In the genomic region with DNA sequence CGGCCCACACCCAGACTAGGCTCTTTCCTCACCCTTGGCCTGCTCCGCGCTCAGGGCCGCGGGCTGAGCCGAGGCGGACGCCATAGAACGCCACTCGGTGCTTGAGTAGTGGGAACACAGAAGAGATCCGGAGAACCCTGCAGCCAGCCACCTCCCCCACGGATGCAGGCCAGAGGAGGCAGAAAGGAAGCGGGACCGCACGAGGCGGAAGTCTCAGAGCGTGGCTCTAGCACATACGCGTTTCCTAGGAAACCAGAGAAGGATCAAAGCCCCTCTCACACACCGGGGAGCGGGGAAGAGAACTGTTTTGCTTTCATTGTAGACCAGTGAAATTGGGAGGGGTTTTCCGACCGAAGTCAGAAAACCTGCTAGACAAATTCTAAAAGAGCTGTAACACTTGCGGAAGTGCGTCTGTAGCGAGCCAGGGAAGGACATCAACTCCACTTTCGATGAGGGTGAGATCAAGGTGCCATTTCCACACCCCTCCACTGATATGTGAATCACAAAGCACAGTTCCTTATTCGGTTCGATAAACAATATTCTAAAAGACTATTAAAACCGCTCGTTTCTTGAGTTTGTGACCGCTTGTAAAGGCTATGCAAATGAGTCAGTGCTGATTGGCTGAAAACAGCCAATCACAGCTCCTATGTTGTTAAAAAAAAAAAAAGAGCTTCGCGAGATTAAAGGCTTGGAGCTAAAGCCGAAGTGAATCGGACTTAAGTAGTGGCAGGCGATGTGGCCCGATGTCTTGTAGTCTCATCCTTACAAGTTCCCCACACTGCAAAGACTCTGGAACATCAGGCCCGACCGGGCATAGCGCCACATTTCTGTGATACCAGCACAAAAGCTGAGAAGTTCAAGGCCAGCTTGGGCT, we compare ENCODE assay signal across 8 mouse cellular contexts. TPM values are rescaled to one million over a fixed set of nuclear protein-coding genes. Genes with fewer than 3 reads are reported as not detected.
A peak's percentile ranks its signal among the peaks of the same experiment; 100 is the strongest.
DNase-seq lines count a peak whose midpoint lies in the region; ATAC-seq and TF ChIP-seq lines count a peak whose summit lies in the region.

TSS of gene Grcc10 (minus strand) at position 487 of the 874 bp plus-strand sequence.

- peak within 1 kb of the TSS; percentile 99 for H3K27ac ChIP-seq in forebrain, embryonic 11.5 days (ENCODE audit: low read depth, low read length)
- peak within 1 kb of the TSS; percentile 99 for H3K27ac ChIP-seq in heart, embryonic 16.5 days (ENCODE audit: low read length)
- peak within 1 kb of the TSS; percentile 97 for H3K27ac ChIP-seq in liver, embryonic 15.5 days (replicated peaks)
- H3K27ac ChIP-seq in neural tube, embryonic 12.5 days: peak within 1 kb of the TSS; percentile 99

- H3K27me3 ChIP-seq in E14TG2a.4 (ENCODE audit: insufficient read depth, low read length): no peaks in the 10 kb centered on the region; the same call in 1 of the 2 replicates
- no peaks in the 10 kb centered on the region for H3K27me3 ChIP-seq in forebrain, embryonic 11.5 days (ENCODE audit: control insufficient read depth, insufficient read depth, low read length)
- no peaks in the 10 kb centered on the region for H3K27me3 ChIP-seq in heart, embryonic 16.5 days (ENCODE audit: control insufficient read depth, insufficient read depth, low read length)
- no peaks in the 10 kb centered on the region for H3K27me3 ChIP-seq in liver, embryonic 15.5 days
- H3K27me3 ChIP-seq in neural tube, embryonic 12.5 days (replicated peaks): no peaks in the 10 kb centered on the region

- H3K9ac ChIP-seq in forebrain, embryonic 11.5 days (ENCODE audit: low read length): peak within 1 kb of the TSS; percentile 94
- H3K9ac ChIP-seq in heart, embryonic 16.5 days (ENCODE audit: low read length): peak within 1 kb of the TSS; percentile 92
- peak within 1 kb of the TSS; percentile 79 for H3K9ac ChIP-seq in liver, embryonic 15.5 days
- peak within 1 kb of the TSS; percentile 89 for H3K9ac ChIP-seq in neural tube, embryonic 12.5 days

- peak; percentile 86 for ATAC-seq in forebrain, embryonic 11.5 days (replicated peaks; ENCODE audit: low FRiP score)
- peak; percentile 64 for ATAC-seq in heart, embryonic 16.5 days (replicated peaks; ENCODE audit: extremely low read depth, insufficient read depth, low FRiP score)
- peak; percentile 73 for ATAC-seq in liver, embryonic 15.5 days (ENCODE audit: insufficient read depth)
- peak; percentile 79 for ATAC-seq in neural tube, embryonic 12.5 days (ENCODE audit: low FRiP score, low read depth)

- peak; percentile 93 for DNase-seq in c-Kit-positive CD71-positive TER-119-negative erythroid progenitor cells, embryonic 14.5 days (ENCODE audit: low read depth)
- peak; percentile 95 for DNase-seq in forebrain, embryonic 11.5 days (ENCODE audit: low spot score)
- peak; percentile 86 to 90 for DNase-seq in kidney, postnatal 36 days
- DNase-seq in telencephalon, adult 2 months (ENCODE audit: low read depth, low spot score): peak; percentile 93

- no peak for TF ChIP-seq CTCF in E14TG2a.4 (conservative IDR thresholded peaks at IDR 0.05; ENCODE audit: low read length)

- H3K4me1 ChIP-seq in E14TG2a.4 (replicated peaks; ENCODE audit: low read depth, low read length): peaks cover 75% of the 10 kb centered on the region
- H3K4me1 ChIP-seq in forebrain, embryonic 11.5 days (replicated peaks; ENCODE audit: control insufficient read depth, insufficient read depth, low read length): peaks cover 11% of the 10 kb centered on the region
- peaks cover 26% of the 10 kb centered on the region for H3K4me1 ChIP-seq in heart, embryonic 16.5 days (ENCODE audit: control insufficient read depth, insufficient read depth, low read length)
- peaks cover 56% of the 10 kb centered on the region for H3K4me1 ChIP-seq in liver, embryonic 15.5 days (replicated peaks)
- peaks cover 37% of the 10 kb centered on the region for H3K4me1 ChIP-seq in neural tube, embryonic 12.5 days

- H3K9me3 ChIP-seq in E14TG2a.4 (ENCODE audit: low read length): no peaks in the 10 kb centered on the region
- no peaks in the 10 kb centered on the region for H3K9me3 ChIP-seq in forebrain, embryonic 11.5 days (ENCODE audit: control insufficient read depth, low read length)
- H3K9me3 ChIP-seq in heart, embryonic 16.5 days (replicated peaks; ENCODE audit: control insufficient read depth, low read length): no peaks in the 10 kb centered on the region
- no peaks in the 10 kb centered on the region for H3K9me3 ChIP-seq in liver, embryonic 15.5 days (replicated peaks)
- H3K9me3 ChIP-seq in neural tube, embryonic 12.5 days: no peaks in the 10 kb centered on the region

- H3K4me3 ChIP-seq in E14TG2a.4 (replicated peaks; ENCODE audit: low read length): peak within 1 kb of the TSS; percentile 86
- H3K4me3 ChIP-seq in forebrain, embryonic 11.5 days (ENCODE audit: low read depth, low read length): peak within 1 kb of the TSS; percentile 51
- peak within 1 kb of the TSS; percentile 75 for H3K4me3 ChIP-seq in heart, embryonic 16.5 days (ENCODE audit: low read length)
- H3K4me3 ChIP-seq in liver, embryonic 15.5 days (replicated peaks): peak within 1 kb of the TSS; percentile 65
- peak within 1 kb of the TSS; percentile 64 for H3K4me3 ChIP-seq in neural tube, embryonic 12.5 days

- WGBS in forebrain, embryonic 11.5 days: under 1% methylated on average over 41 of the region's 41 CpGs
- under 1% methylated on average over 41 of the region's 41 CpGs for WGBS in heart, embryonic 16.5 days
- WGBS in liver, embryonic 15.5 days (ENCODE audit: insufficient replicate concordance): under 1% methylated on average over 41 of the region's 41 CpGs
- under 1% methylated on average over 41 of the region's 41 CpGs for WGBS in neural tube, embryonic 12.5 days

- H3K4me2 ChIP-seq in forebrain, embryonic 11.5 days (ENCODE audit: low read depth, low read length, severe bottlenecking): peak within 1 kb of the TSS; percentile 81
- H3K4me2 ChIP-seq in heart, embryonic 16.5 days (ENCODE audit: low read depth, low read length): peak within 1 kb of the TSS; percentile 78
- H3K4me2 ChIP-seq in liver, embryonic 15.5 days: peak within 1 kb of the TSS; percentile 98
- H3K4me2 ChIP-seq in neural tube, embryonic 12.5 days (replicated peaks): peak within 1 kb of the TSS; percentile 77

- H3K36me3 ChIP-seq in E14TG2a.4 (ENCODE audit: insufficient read depth, low read length): peaks cover 21% of the 10 kb centered on the region
- peaks cover 9% of the 10 kb centered on the region for H3K36me3 ChIP-seq in forebrain, embryonic 11.5 days (ENCODE audit: control insufficient read depth, insufficient read depth, low read length)
- peaks cover 10% of the 10 kb centered on the region for H3K36me3 ChIP-seq in heart, embryonic 16.5 days (ENCODE audit: control insufficient read depth, insufficient read depth)
- no peaks in the 10 kb centered on the region for H3K36me3 ChIP-seq in liver, embryonic 15.5 days (replicated peaks)
- H3K36me3 ChIP-seq in neural tube, embryonic 12.5 days: peaks cover 25% of the 10 kb centered on the region

RNA-seq across cellular contexts. Expression of gene Grcc10, which starts in this region (rescaled TPM):
- 509 and 514 TPM in 2 replicates for polyA plus RNA-seq in forebrain, embryonic 11.5 days (2014; fragmentation: Nextera tagmentation; extraction: Ambion mirVana)
- polyA plus RNA-seq in heart, embryonic 16.5 days (2015; fragmentation: Nextera tagmentation; extraction: Ambion mirVana): 429 and 447 TPM in 2 replicates
- polyA plus RNA-seq in liver, embryonic 15.5 days (2015; fragmentation: Nextera tagmentation; extraction: Ambion mirVana): 75.9 and 76.4 TPM in 2 replicates
- polyA plus RNA-seq in neural tube, embryonic 12.5 days (2016; fragmentation: Nextera tagmentation; extraction: Ambion mirVana): 527 and 552 TPM in 2 replicates

Comparison
In these comparisons a context has a peak if more than half of its experiments do, and no peak if none do; other contexts are left out.
1. Peak in every context shown above with its lines: DNase-seq, ATAC-seq, H3K4me3 ChIP-seq and H3K27ac ChIP-seq.